Mouse (Mus musculus) heart, adult 2 months (tissue): ENCODE results near the gene Mknk2.

Source experiments
- CTCF ChIP-seq: fragments of 200-600 bp; IDR thresholded peaks from 2 replicates; pipeline ENCODE4 v1.8.1; 2022; ENCODE audit warnings: antibody characterized with exemption, mild to moderate bottlenecking, moderate library complexity
- EP300 ChIP-seq: fragments of 200-500 bp; IDR thresholded peaks from 2 replicates; pipeline ENCODE4 v1.6.1; 2011; ENCODE audit warnings: low read depth, low read length, control low read depth; ENCODE audit not compliant: insufficient read depth
- POLR2A ChIP-seq: fragments of 200-500 bp; IDR thresholded peaks from 2 replicates; pipeline ENCODE4 v1.6.1; 2011; ENCODE audit warnings: mild to moderate bottlenecking, low read depth, low read length, control low read depth; ENCODE audit not compliant: insufficient read depth

DNA sequence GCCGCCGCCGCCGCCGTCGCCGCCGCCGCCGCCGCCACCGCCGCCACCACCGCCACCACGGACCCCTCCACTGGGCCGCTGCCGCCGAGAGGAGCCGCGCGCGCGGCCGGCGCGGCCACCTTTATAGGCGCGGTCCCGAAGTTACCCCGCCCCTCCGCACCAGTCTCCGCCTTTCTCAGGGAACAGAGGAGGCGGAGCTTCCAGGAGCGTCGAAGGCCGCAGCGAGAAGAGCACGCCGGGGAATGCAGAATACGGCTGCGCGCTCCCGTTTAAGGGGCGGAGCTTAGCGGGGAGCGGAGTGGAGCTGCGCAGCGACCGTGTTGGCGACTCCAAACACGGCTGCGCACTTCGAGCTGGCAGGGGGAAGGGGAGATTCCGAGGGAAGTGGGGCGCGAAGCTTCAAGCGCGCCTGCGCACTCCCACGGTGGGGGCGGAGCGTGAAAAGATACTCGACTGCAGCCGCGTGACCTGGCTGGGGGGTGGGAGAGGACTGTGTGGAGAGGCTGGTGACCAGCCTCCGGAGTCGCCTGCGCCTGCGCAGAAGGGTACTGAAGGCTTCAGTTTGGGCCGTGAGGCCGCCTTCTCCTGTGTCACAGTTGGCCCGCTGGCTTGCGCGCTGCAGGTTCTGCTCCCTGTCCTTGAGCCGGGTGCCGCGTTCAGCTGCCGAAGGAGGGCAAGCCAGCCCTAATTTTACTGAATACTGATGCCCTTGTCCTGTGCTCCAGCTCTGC, 1.5 kb downstream of the Mknk2 start:
- peak; percentile 100 for TF ChIP-seq POLR2A
- TF ChIP-seq CTCF = no peak
- TF ChIP-seq EP300 = peak; percentile 53; the same call in 1 of the 2 replicates
